Mouse (Mus musculus) adrenal gland, adult 18-20 months (tissue): ENCODE results near the gene Abca1. TPM values are rescaled to one million over a fixed set of nuclear protein-coding genes. Genes with fewer than 3 reads are reported as not detected.

Experiments
- DNase-seq, 2 experiments: peaks; one replicate each; pipeline ENCODE4 v3.0.0; 2021 to 2022; ENCODE audit warnings: low spot score in 2 of 2
- total RNA-seq, 2 experiments: library from RNA; stranded (reverse); gene quantifications; 1 replicate in 1 of 2; 2 replicates in 1 of 2; pipeline ENCODE4 v1.2.3; 2021

Gene Abca1
- total RNA-seq, 2 experiments from 2014 or later, result 71.5 to 274 TPM

- DNase-seq, result no peak
Measured at GRCm38 (mm10) chr4:53150516-53150915, 9.2 kb downstream of the Abca1 start.

GRCm38 (mm10) chr4:53149644-53150043 lies 10.1 kb downstream of the Abca1 start:
- DNase-seq, result no peak

- DNase-seq, result no peak
Measured at GRCm38 (mm10) chr4:53148817-53149216, 10.9 kb downstream of the Abca1 start.

- DNase-seq, result peak in 1 of 2 experiments; percentile 40
Measured at GRCm38 (mm10) chr4:53147454-53147853, 12.2 kb downstream of the Abca1 start.

GRCm38 (mm10) chr4:53147046-53147445 lies 12.6 kb downstream of the Abca1 start:
- no peak for DNase-seq

GRCm38 (mm10) chr4:53146227-53146949 lies 13.3 kb downstream of the Abca1 start:
- DNase-seq, result no peak

- no peak for DNase-seq
Measured at GRCm38 (mm10) chr4:53145434-53146168, 14.1 kb downstream of the Abca1 start.

GRCm38 (mm10) chr4:53144571-53144970 lies 15.1 kb downstream of the Abca1 start:
- no peak for DNase-seq

- no peak for DNase-seq
Measured at GRCm38 (mm10) chr4:53144021-53144420, 15.7 kb downstream of the Abca1 start.

GRCm38 (mm10) chr4:53140678-53141077 lies 19.0 kb downstream of the Abca1 start:
- no peak for DNase-seq

- DNase-seq, result no peak
Measured at GRCm38 (mm10) chr4:53139495-53139894, 20.2 kb downstream of the Abca1 start.

- no peak for DNase-seq
Measured at GRCm38 (mm10) chr4:53138974-53139373, 20.7 kb downstream of the Abca1 start.

- DNase-seq, result no peak
Measured at GRCm38 (mm10) chr4:53137087-53137486, 22.6 kb downstream of the Abca1 start.

GRCm38 (mm10) chr4:53134816-53135215 lies 24.9 kb downstream of the Abca1 start:
- no peak for DNase-seq

GRCm38 (mm10) chr4:53133995-53134394 lies 25.7 kb downstream of the Abca1 start:
- no peak for DNase-seq

- no peak for DNase-seq
Measured at GRCm38 (mm10) chr4:53131538-53131937, 28.2 kb downstream of the Abca1 start.

- DNase-seq, result no peak
Measured at GRCm38 (mm10) chr4:53130622-53131517, 28.8 kb downstream of the Abca1 start.

- no peak for DNase-seq
Measured at GRCm38 (mm10) chr4:53129716-53130301, 29.9 kb downstream of the Abca1 start.

- DNase-seq, result no peak
Measured at GRCm38 (mm10) chr4:53127266-53127665, 32.4 kb downstream of the Abca1 start.

GRCm38 (mm10) chr4:53126794-53127193 lies 32.9 kb downstream of the Abca1 start:
- DNase-seq, result no peak

GRCm38 (mm10) chr4:53124837-53125490 lies 34.7 kb downstream of the Abca1 start:
- DNase-seq, result no peak
